Mouse (Mus musculus) left cerebral cortex, postnatal 25 days (tissue): ENCODE measurements around the gene Enpp5. TPM values are rescaled to one million over a fixed set of nuclear protein-coding genes. Genes with fewer than 3 reads are reported as not detected.

Source experiments
- DNase-seq, 2 experiments: peaks; one replicate each; pipeline ENCODE4 v3.0.0; 2022; ENCODE audit warnings: low spot score in 2 of 2, mixed read lengths in 1 of 2
- intact Hi-C: fragments of 180-260 bp; cut with DNase I; formaldehyde crosslinking; loops from one replicate; pipeline ENCODE4 v1.15.1; 2025
- total RNA-seq, 2 experiments: library from RNA; stranded (reverse); gene quantifications; 2 replicates each; pipeline ENCODE4 v1.2.3; 2021

Enpp5 gene
- 100 to 1,000 TPM; 178 to 182 TPM for total RNA-seq

- intact Hi-C loops = loop anchor here (5.0 kb wide), 1 partner anchor 179 kb away; no protein-coding TSS in a partner anchor
- DNase-seq = peak; percentile 92 to 96
These were observed at the start of gene Enpp5 for GRCm38 (mm10) chr17:44078631-44079350. Enpp5 (plus strand) TSS chr17:44078813.

GRCm38 (mm10) chr17:44029616-44030015 is 49.0 kb upstream of the Enpp5 start:
- peak in 1 of 2 experiments; percentile 15 for DNase-seq
- intact Hi-C loops = loop anchor here (10.0 kb wide), 1 partner anchor 75 kb away; no protein-coding TSS in a partner anchor

- DNase-seq = peak in 1 of 2 experiments; percentile 40
- intact Hi-C loops = no loop called here
These were observed 47.6 kb upstream of the Enpp5 start for GRCm38 (mm10) chr17:44030776-44031587.

- intact Hi-C loops = loop anchor here (5.0 kb wide), 1 partner anchor 338 kb away; no protein-coding TSS in a partner anchor
These were observed 43.6 kb upstream of the Enpp5 start for GRCm38 (mm10) chr17:44035005-44035404.

GRCm38 (mm10) chr17:44038656-44039055 is 40.0 kb upstream of the Enpp5 start:
- peak; percentile 51 to 54 for DNase-seq
- intact Hi-C loops = loop anchor here (1.0 to 5.0 kb wide), 2 partner anchors 155 to 341 kb away; no protein-coding TSS in a partner anchor

More at GRCm38 (mm10) chr17:44035005-44035404, 43.6 kb upstream of the Enpp5 start:
- no peak for DNase-seq

GRCm38 (mm10) chr17:44040449-44040848 is 38.2 kb upstream of the Enpp5 start:
- no peak for DNase-seq
- intact Hi-C loops = no loop called here

- intact Hi-C loops = no loop called here
- no peak for DNase-seq
These were observed 36.3 kb upstream of the Enpp5 start for GRCm38 (mm10) chr17:44042301-44042700.

- intact Hi-C loops = no loop called here
- DNase-seq = no peak
These were observed 35.8 kb upstream of the Enpp5 start for GRCm38 (mm10) chr17:44042861-44043260.

GRCm38 (mm10) chr17:44053427-44053826 is 25.2 kb upstream of the Enpp5 start:
- no peak for DNase-seq
- intact Hi-C loops = no loop called here

- intact Hi-C loops = no loop called here
- no peak for DNase-seq
These were observed 21.5 kb upstream of the Enpp5 start for GRCm38 (mm10) chr17:44057123-44057522.

GRCm38 (mm10) chr17:44058145-44058544 is 20.5 kb upstream of the Enpp5 start:
- no peak for DNase-seq
- intact Hi-C loops = no loop called here

GRCm38 (mm10) chr17:44060781-44061180 is 17.8 kb upstream of the Enpp5 start:
- no peak for DNase-seq
- intact Hi-C loops = no loop called here

GRCm38 (mm10) chr17:44061289-44061890 is 17.2 kb upstream of the Enpp5 start:
- DNase-seq = no peak
- intact Hi-C loops = no loop called here

GRCm38 (mm10) chr17:44068876-44069275 is 9.7 kb upstream of the Enpp5 start:
- no peak for DNase-seq
- intact Hi-C loops = no loop called here

GRCm38 (mm10) chr17:44071680-44072079 is 6.9 kb upstream of the Enpp5 start:
- intact Hi-C loops = no loop called here
- no peak for DNase-seq

- DNase-seq = no peak
- intact Hi-C loops = loop anchor here (5.0 kb wide), 1 partner anchor 182 kb away; no protein-coding TSS in a partner anchor
These were observed 3.0 kb upstream of the Enpp5 start for GRCm38 (mm10) chr17:44075601-44076000.

- intact Hi-C loops = loop anchor here (1.0 to 5.0 kb wide), 2 partner anchors 54 to 181 kb away; no protein-coding TSS in a partner anchor
- peak; percentile 14 to 27 for DNase-seq
These were observed 2.4 kb upstream of the Enpp5 start for GRCm38 (mm10) chr17:44076051-44076680.

- DNase-seq = no peak
- intact Hi-C loops = loop anchor here (5.0 kb wide), 1 partner anchor 180 kb away; no protein-coding TSS in a partner anchor
These were observed 1.3 kb upstream of the Enpp5 start for GRCm38 (mm10) chr17:44077146-44077842.

- intact Hi-C loops = loop anchor here (5.0 kb wide), 1 partner anchor 179 kb away; no protein-coding TSS in a partner anchor
- DNase-seq = no peak
These were observed 811 bp upstream of the Enpp5 start for GRCm38 (mm10) chr17:44077843-44078160.
